Mouse (Mus musculus) erythroblast, embryonic 14.5 days (primary cell): ENCODE results near the gene Nexn. TPM values are rescaled to one million over a fixed set of nuclear protein-coding genes. Genes with fewer than 3 reads are reported as not detected.

Source experiments
- H3K27me3 ChIP-seq: 2 replicates; pipeline ENCODE4 v1.6.1; 2012; ENCODE audit warnings: inconsistent platforms; ENCODE audit not compliant: control insufficient read depth
- H3K36me3 ChIP-seq: 2 replicates; pipeline ENCODE4 v1.6.1; 2012; ENCODE audit warnings: mild to moderate bottlenecking, inconsistent platforms; ENCODE audit not compliant: control insufficient read depth
- H3K4me1 ChIP-seq: 2 replicates; pipeline ENCODE4 v1.6.1; 2012; ENCODE audit warnings: inconsistent platforms; ENCODE audit not compliant: control insufficient read depth
- H3K4me3 ChIP-seq: replicated peaks from 2 replicates; pipeline ENCODE3; 2012; ENCODE audit warnings: moderate library complexity, mild to moderate bottlenecking, inconsistent platforms
- H3K9me3 ChIP-seq: 2 replicates; pipeline ENCODE4 v1.6.1; 2012; ENCODE audit warnings: low read length, inconsistent platforms, mixed read lengths; ENCODE audit not compliant: control insufficient read depth
- GATA1 ChIP-seq: IDR thresholded peaks from 2 replicates; pipeline ENCODE4 v1.6.1; 2012; ENCODE audit warnings: low read length, inconsistent platforms, mixed read lengths
- TAL1 ChIP-seq: IDR thresholded peaks from 3 replicates; pipeline ENCODE4 v1.6.1; 2012; ENCODE audit warnings: low read length, inconsistent platforms, mixed read lengths
- polyA plus RNA-seq: library from polyadenylated mRNA; stranded (reverse); fragments of >175 nt; gene quantifications from 2 replicates; pipeline ENCODE4 v1.2.3, GENCODE M21; 2012

The Nexn gene
- polyA plus RNA-seq, 1 experiment: not detected

DNA sequence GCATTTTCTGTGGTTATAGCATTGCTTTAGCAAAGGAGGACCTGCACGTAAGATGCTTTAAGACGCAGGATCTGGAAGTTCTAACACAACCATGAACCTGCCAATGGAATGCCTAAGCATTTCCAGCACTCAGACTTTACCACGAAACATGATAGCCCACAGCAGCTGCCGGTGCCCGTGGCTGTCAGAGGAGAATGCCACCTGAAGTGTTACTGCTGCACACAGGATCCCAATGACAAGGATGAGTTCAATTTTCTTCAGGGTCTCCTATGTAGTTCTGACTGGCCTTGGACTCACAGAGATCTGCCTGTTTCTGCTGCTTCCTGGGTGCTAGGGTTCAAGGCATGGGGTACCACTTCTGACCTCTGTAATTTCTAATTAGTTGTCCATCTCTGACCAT is 18.6 kb upstream of the Nexn start:
- Histone ChIP-seq H3K4me1 (peaks cover 6% of the 10 kb centered on the region), H3K36me3 (peaks cover 28% of the 10 kb centered on the region), H3K9me3 (no peaks in the 10 kb centered on the region), H3K27me3 (no peaks in the 10 kb centered on the region), H3K4me3 (no peak overlapping the region)
- TF ChIP-seq GATA1: no peak
- no peak for TF ChIP-seq TAL1

DNA sequence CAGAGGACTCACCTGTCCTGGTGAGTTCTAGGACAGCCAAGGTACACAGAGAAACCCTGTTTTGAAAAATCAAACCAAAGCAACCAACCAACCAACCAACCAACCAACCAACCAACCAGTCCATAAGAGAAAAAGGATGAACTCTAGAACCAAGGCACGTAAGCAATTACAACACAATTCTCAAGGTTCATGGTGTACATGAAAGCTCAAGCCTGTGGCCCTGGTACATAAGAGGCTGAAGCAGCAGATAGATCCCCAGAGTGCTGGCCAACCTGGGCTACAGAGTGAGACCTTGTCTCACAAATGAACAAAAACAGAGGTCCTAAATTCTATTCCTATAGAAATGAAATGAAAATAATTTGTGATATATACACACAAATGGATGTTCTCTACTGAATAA is 18.2 kb upstream of the Nexn start:
- peaks cover 28% of the 10 kb centered on the region for H3K36me3 ChIP-seq
- no peak overlapping the region for H3K4me3 ChIP-seq
- H3K27me3 ChIP-seq: no peaks in the 10 kb centered on the region
- H3K9me3 ChIP-seq: no peaks in the 10 kb centered on the region
- peaks cover 6% of the 10 kb centered on the region for H3K4me1 ChIP-seq
- TF ChIP-seq GATA1 (no peak), TAL1 (no peak)

DNA sequence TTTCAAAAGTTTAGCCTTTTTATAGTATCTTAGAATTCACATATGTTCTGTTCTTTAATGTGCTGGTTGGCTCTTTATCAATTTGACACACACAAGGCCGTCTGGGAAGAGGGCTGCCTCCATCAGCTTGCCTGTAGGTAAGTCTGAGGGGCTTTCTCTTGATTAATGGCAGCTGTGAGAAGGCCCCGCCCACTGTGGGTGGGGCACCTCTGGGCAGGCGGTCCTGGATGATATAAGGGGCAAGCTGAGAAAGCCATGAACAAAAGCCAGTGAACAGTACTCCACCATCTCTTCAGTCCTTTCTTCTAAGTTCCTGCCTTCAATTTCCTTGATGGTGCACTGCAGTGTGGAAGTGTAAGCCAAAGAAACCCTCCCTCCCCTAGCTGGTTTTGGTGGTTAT is 16.0 kb upstream of the Nexn start:
- TF ChIP-seq TAL1: no peak
- no peak for TF ChIP-seq GATA1
- no peaks in the 10 kb centered on the region for H3K27me3 ChIP-seq
- no peaks in the 10 kb centered on the region for H3K9me3 ChIP-seq
- peaks cover 17% of the 10 kb centered on the region for H3K36me3 ChIP-seq
- H3K4me3 ChIP-seq: no peak overlapping the region
- H3K4me1 ChIP-seq: peaks cover 6% of the 10 kb centered on the region

- Histone ChIP-seq H3K4me1 (peaks cover 6% of the 10 kb centered on the region), H3K4me3 (no peak overlapping the region), H3K9me3 (no peaks in the 10 kb centered on the region), H3K27me3 (no peaks in the 10 kb centered on the region), H3K36me3 (peaks cover 18% of the 10 kb centered on the region)
- TF ChIP-seq GATA1 (no peak), TAL1 (no peak)
Measured at GRCm38 (mm10) chr3:152278431-152278830, 12.3 kb upstream of the Nexn start.

DNA sequence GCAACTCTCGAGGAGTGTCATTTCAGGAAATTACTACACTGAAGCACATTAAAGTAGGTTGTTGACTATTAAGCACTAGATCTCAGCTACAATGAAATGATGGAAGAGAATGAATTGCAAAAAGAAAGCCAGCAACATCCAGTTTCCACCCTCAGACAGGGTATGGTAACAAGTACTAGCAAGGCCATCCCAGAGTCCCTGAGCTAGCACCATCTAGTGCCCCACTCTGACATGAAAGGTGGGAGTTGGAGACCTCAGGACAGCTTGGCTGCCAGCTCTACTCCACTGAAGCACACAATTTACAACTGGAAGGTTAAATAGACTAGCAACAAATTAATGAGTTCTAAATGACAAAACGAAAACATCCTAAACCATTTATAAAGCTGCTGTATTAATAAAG is 11.8 kb upstream of the Nexn start:
- no peak for TF ChIP-seq GATA1
- no peak for TF ChIP-seq TAL1
- Histone ChIP-seq H3K27me3 (no peaks in the 10 kb centered on the region), H3K36me3 (peaks cover 16% of the 10 kb centered on the region), H3K9me3 (no peaks in the 10 kb centered on the region), H3K4me1 (peaks cover 6% of the 10 kb centered on the region), H3K4me3 (no peak overlapping the region)

DNA sequence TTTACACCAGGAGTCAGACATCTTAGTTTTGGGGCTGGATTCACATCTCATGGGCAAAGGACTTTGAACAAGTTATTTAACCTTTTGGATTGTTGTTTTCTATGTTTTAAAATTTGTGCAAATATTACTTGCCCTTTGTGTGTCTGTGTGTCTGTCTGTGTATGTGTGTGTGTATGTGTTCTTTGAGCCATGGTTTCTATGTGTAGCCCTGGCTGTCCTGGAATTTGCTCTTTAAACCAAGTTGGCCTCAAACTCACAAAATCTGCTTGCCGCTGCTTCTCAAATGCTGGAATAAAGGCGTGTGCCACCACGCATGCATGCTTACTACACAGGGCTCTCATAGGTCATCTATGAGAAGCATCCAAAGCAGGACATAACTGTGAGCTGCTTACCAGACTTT is 10.8 kb upstream of the Nexn start:
- Histone ChIP-seq H3K27me3 (no peaks in the 10 kb centered on the region), H3K36me3 (peaks cover 9% of the 10 kb centered on the region), H3K4me1 (no peaks in the 10 kb centered on the region; the same call in 1 of the 2 replicates), H3K9me3 (no peaks in the 10 kb centered on the region), H3K4me3 (no peak overlapping the region)
- no peak for TF ChIP-seq TAL1
- TF ChIP-seq GATA1: no peak

- H3K27me3 ChIP-seq: no peaks in the 10 kb centered on the region
- no peak for TF ChIP-seq TAL1
- no peak for TF ChIP-seq GATA1
- H3K9me3 ChIP-seq: no peaks in the 10 kb centered on the region
- no peaks in the 10 kb centered on the region for H3K4me1 ChIP-seq
- H3K36me3 ChIP-seq: peaks cover 9% of the 10 kb centered on the region
- no peak overlapping the region for H3K4me3 ChIP-seq
Measured at GRCm38 (mm10) chr3:152275008-152275407, 8.9 kb upstream of the Nexn start.

DNA sequence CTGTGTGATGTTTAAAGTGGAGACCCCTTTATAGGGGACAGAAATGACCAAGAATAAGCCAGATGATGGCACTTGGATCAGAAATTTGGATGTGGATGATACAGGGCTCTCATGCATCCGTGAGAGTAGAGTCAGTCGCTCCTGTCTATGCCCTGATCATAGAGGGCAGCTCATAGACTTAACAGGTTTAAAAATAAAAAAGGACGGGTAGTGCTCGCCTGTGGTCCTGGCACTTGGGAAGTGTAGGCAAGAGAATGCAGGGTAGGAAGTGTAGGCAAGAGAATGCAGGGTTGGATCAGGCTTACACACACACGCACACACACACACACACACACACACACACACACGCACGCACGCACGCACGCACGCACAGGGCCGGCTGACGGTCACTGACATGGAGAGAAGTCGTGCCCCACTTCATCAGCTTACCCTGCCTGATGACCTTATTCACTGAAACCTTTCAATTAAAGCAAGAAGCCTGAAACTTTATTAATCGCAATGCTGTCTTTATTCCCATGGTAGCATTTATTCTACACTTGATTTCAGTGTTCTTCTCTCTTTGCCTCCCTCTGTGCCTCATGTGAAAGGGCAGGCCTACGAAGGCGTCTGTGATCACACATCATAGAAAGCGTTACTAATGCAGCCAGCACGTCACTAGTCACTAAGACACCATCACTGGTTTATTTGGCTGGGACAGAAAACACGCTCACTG is 7.0 kb upstream of the Nexn start:
- peaks cover 9% of the 10 kb centered on the region for H3K27me3 ChIP-seq
- no peak for TF ChIP-seq GATA1
- TF ChIP-seq TAL1: no peak
- no peak overlapping the region for H3K4me3 ChIP-seq
- no peaks in the 10 kb centered on the region for H3K4me1 ChIP-seq
- peaks cover 9% of the 10 kb centered on the region for H3K36me3 ChIP-seq
- no peaks in the 10 kb centered on the region for H3K9me3 ChIP-seq

GRCm38 (mm10) chr3:152271876-152272275 is 5.7 kb upstream of the Nexn start:
- no peaks in the 10 kb centered on the region for H3K4me1 ChIP-seq
- no peak for TF ChIP-seq GATA1
- TF ChIP-seq TAL1: no peak
- H3K4me3 ChIP-seq: no peak overlapping the region
- H3K27me3 ChIP-seq: peaks cover 22% of the 10 kb centered on the region
- H3K9me3 ChIP-seq: no peaks in the 10 kb centered on the region
- H3K36me3 ChIP-seq: peaks cover 9% of the 10 kb centered on the region
